ENCODE assay signal across 27 mouse cellular contexts in the genomic region with DNA sequence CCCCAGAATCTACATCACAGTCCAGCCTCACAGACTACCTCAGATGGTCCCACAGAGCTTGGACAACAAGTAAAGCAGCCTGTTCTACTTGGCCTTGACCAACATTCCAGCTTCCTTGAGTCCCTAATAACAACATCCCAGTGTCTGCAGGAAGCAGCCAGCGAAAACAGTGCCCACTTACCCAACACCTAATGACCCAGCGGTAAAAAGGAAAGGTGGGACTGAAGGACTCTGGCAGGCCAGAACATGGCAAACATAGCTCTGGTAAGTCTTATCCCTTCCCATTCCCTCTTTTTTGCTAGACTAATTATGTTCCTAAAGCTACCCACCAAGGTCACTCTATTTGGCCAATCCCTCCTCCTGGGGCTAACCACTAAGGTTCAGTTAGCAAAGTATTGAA. TPM values are rescaled to one million over a fixed set of nuclear protein-coding genes. Genes with fewer than 3 reads are reported as not detected.
DNase-seq lines count a peak whose midpoint lies in the region; ATAC-seq and TF ChIP-seq lines count a peak whose summit lies in the region.
"Had no signal": no experiment of that assay in that cellular context is flagged by ENCODE, and none has a peak within 500 bp of the region (broad histone marks: within the 10 kb centered on the region; RNA-seq: fewer than 3 reads in every experiment).

No protein-coding gene starts in this region.

- ATAC-seq in midbrain, embryonic 13.5 days, result no peak
- ATAC-seq: forebrain, embryonic 13.5 days; forebrain, embryonic 15.5 days had no signal

- no peak for TF ChIP-seq POLR2A in small intestine, adult 2 months (IDR thresholded peaks at IDR 0.05; ENCODE audit: low read depth, low read length)

- WGBS in heart, embryonic 10.5 days, result 77% methylated on average over 2 of the region's 2 CpGs
- 88% methylated on average over 2 of the region's 2 CpGs for WGBS in midbrain, embryonic 10.5 days
- 87% methylated on average over 2 of the region's 2 CpGs for WGBS in midbrain, embryonic 13.5 days
- 90% methylated on average over 2 of the region's 2 CpGs for WGBS in small intestine, adult 2 months

- H3K4me2 ChIP-seq in midbrain, embryonic 13.5 days (replicated peaks), result no peak overlapping the region
- H3K4me2 ChIP-seq: embryonic facial prominence, embryonic 13.5 days; embryonic facial prominence, embryonic 15.5 days; forebrain, embryonic 13.5 days; forebrain, embryonic 15.5 days had no signal

- no peaks in the 10 kb centered on the region for H3K9me3 ChIP-seq in heart, embryonic 10.5 days
- no peaks in the 10 kb centered on the region for H3K9me3 ChIP-seq in midbrain, embryonic 10.5 days (replicated peaks)
- no peaks in the 10 kb centered on the region for H3K9me3 ChIP-seq in midbrain, embryonic 13.5 days
- H3K9me3 ChIP-seq: embryonic facial prominence, embryonic 13.5 days; embryonic facial prominence, embryonic 15.5 days; forebrain, embryonic 13.5 days; forebrain, embryonic 15.5 days had no signal

- H3K27ac ChIP-seq in heart, embryonic 10.5 days, result no peak overlapping the region
- peak overlapping the region; percentile 65; the same call in 1 of the 2 replicates for H3K27ac ChIP-seq in midbrain, embryonic 10.5 days (replicated peaks)
- H3K27ac ChIP-seq in midbrain, embryonic 13.5 days, result no peak overlapping the region
- peak overlapping the region; percentile 40; the same call in 1 of the 2 replicates for H3K27ac ChIP-seq in small intestine, adult 2 months (ENCODE audit: insufficient read depth, low read depth, low read length)
- H3K27ac ChIP-seq: embryonic facial prominence, embryonic 13.5 days; embryonic facial prominence, embryonic 15.5 days; forebrain, embryonic 13.5 days; forebrain, embryonic 15.5 days had no signal

- no peak overlapping the region for H3K4me3 ChIP-seq in heart, embryonic 10.5 days
- H3K4me3 ChIP-seq in midbrain, embryonic 10.5 days, result no peak overlapping the region
- H3K4me3 ChIP-seq in midbrain, embryonic 13.5 days (replicated peaks), result no peak overlapping the region
- no peak overlapping the region for H3K4me3 ChIP-seq in small intestine, adult 2 months (ENCODE audit: low read depth, low read length)
- H3K4me3 ChIP-seq: embryonic facial prominence, embryonic 13.5 days; embryonic facial prominence, embryonic 15.5 days; erythroblast, embryonic 14.5 days; forebrain, embryonic 13.5 days; forebrain, embryonic 15.5 days had no signal

- 0 out of 2 replicates have a peak, but pooled peaks cover 2% of the 10 kb centered on the region for H3K4me1 ChIP-seq in heart, embryonic 10.5 days
- peaks cover 21% of the 10 kb centered on the region for H3K4me1 ChIP-seq in midbrain, embryonic 10.5 days
- no peaks in the 10 kb centered on the region for H3K4me1 ChIP-seq in midbrain, embryonic 13.5 days (replicated peaks)
- H3K4me1 ChIP-seq in small intestine, adult 2 months (ENCODE audit: control insufficient read depth, insufficient read depth, insufficient read length, low read length), result peaks cover 10% of the 10 kb centered on the region; the same call in 1 of the 2 replicates
- H3K4me1 ChIP-seq: embryonic facial prominence, embryonic 13.5 days; embryonic facial prominence, embryonic 15.5 days; forebrain, embryonic 13.5 days; forebrain, embryonic 15.5 days had no signal

- H3K36me3 ChIP-seq in heart, embryonic 10.5 days, result no peaks in the 10 kb centered on the region
- no peaks in the 10 kb centered on the region for H3K36me3 ChIP-seq in midbrain, embryonic 10.5 days
- H3K36me3 ChIP-seq in midbrain, embryonic 13.5 days, result no peaks in the 10 kb centered on the region
- H3K36me3 ChIP-seq in small intestine, adult 2 months (ENCODE audit: control insufficient read depth, insufficient read depth, low read length), result no peaks in the 10 kb centered on the region
- H3K36me3 ChIP-seq: embryonic facial prominence, embryonic 13.5 days; embryonic facial prominence, embryonic 15.5 days; forebrain, embryonic 15.5 days had no signal

- peak; percentile 53 for DNase-seq in heart, adult 11 months
- no peak for DNase-seq in heart, embryonic 10.5 days (ENCODE audit: low spot score)
- no peak for DNase-seq in midbrain, embryonic 10.5 days (ENCODE audit: low spot score)
- no peak for DNase-seq in gastrocnemius, postnatal 10 days
- DNase-seq: adrenal gland, adult 2 months; adrenal gland, postnatal 10 days; adrenal gland, postnatal 25 days; cerebellum, adult 11 months; cerebellum, adult 18-20 months; cerebellum, adult 8-10 months; cerebellum, adult 9-11 months; cerebellum, postnatal 14 days; cerebellum, postnatal 36 days; embryo, embryonic 11 days had no signal

- no peak overlapping the region for H3K9ac ChIP-seq in midbrain, embryonic 13.5 days (replicated peaks)
- H3K9ac ChIP-seq: embryonic facial prominence, embryonic 13.5 days; embryonic facial prominence, embryonic 15.5 days; forebrain, embryonic 13.5 days; forebrain, embryonic 15.5 days had no signal

- peaks cover 12% of the 10 kb centered on the region; the same call in 1 of the 2 replicates for H3K27me3 ChIP-seq in heart, embryonic 10.5 days (ENCODE audit: insufficient read depth, poor library complexity, severe bottlenecking)
- no peaks in the 10 kb centered on the region for H3K27me3 ChIP-seq in midbrain, embryonic 10.5 days (ENCODE audit: low read depth, poor library complexity, severe bottlenecking)
- no peaks in the 10 kb centered on the region for H3K27me3 ChIP-seq in midbrain, embryonic 13.5 days
- H3K27me3 ChIP-seq in small intestine, adult 2 months (ENCODE audit: control insufficient read depth, insufficient read depth, low read length), result no peaks in the 10 kb centered on the region
- H3K27me3 ChIP-seq: embryonic facial prominence, embryonic 13.5 days; embryonic facial prominence, embryonic 15.5 days; forebrain, embryonic 13.5 days; forebrain, embryonic 15.5 days had no signal

- TF ChIP-seq CTCF in small intestine, adult 2 months (IDR thresholded peaks at IDR 0.05; ENCODE audit: extremely low read depth, insufficient read length, insufficient replicate concordance, low read depth, low read length), result no peak

RNA-seq across cellular contexts. Expression of gene Ccl22, which starts 8.6 kb away (rescaled TPM):
- polyA plus RNA-seq in heart, embryonic 10.5 days (2016; fragmentation: Nextera tagmentation; extraction: Ambion mirVana), result not detected in 2 replicates
- polyA plus RNA-seq in midbrain, embryonic 10.5 days (2016; fragmentation: Nextera tagmentation; extraction: Ambion mirVana), result not detected in 2 replicates
- polyA plus RNA-seq in midbrain, embryonic 13.5 days (2015; fragmentation: Nextera tagmentation; extraction: Ambion mirVana), result not detected in 2 replicates
- polyA plus RNA-seq in small intestine, adult 2 months (2012; rRNA removed), result 4.2 and 6.5 TPM in 2 replicates
- not detected for total RNA-seq in gastrocnemius, postnatal 10 days (2021)
- total RNA-seq: adrenal gland, adult 2 months; adrenal gland, postnatal 25 days; common myeloid progenitor, adult 5-6 weeks; MEL had no signal
- polyA plus RNA-seq: C2C12; embryonic facial prominence, embryonic 11.5 days; embryonic facial prominence, embryonic 13.5 days; embryonic facial prominence, embryonic 15.5 days; forebrain, embryonic 11.5 days; forebrain, embryonic 13.5 days; forebrain, embryonic 15.5 days had no signal

RNA-seq across cellular contexts. Expression of gene Cx3cl1, which starts 17.8 kb away (rescaled TPM):
- polyA plus RNA-seq in heart, embryonic 10.5 days (2016; fragmentation: Nextera tagmentation; extraction: Ambion mirVana), result 6.2 and 11.0 TPM in 2 replicates
- polyA plus RNA-seq in midbrain, embryonic 10.5 days (2016; fragmentation: Nextera tagmentation; extraction: Ambion mirVana), result 13.6 and 14.3 TPM in 2 replicates
- polyA plus RNA-seq in midbrain, embryonic 13.5 days (2015; fragmentation: Nextera tagmentation; extraction: Ambion mirVana), result 14.2 and 14.5 TPM in 2 replicates
- 55.9 and 160 TPM in 2 replicates for polyA plus RNA-seq in small intestine, adult 2 months (2012; rRNA removed)
- 1 to 10 TPM; 1.2 to 2.4 TPM for total RNA-seq in gastrocnemius, postnatal 10 days (2021)
- total RNA-seq: common myeloid progenitor, adult 5-6 weeks; MEL had no signal

RNA-seq across cellular contexts. Expression of gene Ccl17, which starts 56.2 kb away (rescaled TPM):
- polyA plus RNA-seq in heart, embryonic 10.5 days (2016; fragmentation: Nextera tagmentation; extraction: Ambion mirVana), result 0.57 and 0.63 TPM in 2 replicates
- not detected in 2 replicates for polyA plus RNA-seq in midbrain, embryonic 10.5 days (2016; fragmentation: Nextera tagmentation; extraction: Ambion mirVana)
- polyA plus RNA-seq in midbrain, embryonic 13.5 days (2015; fragmentation: Nextera tagmentation; extraction: Ambion mirVana), result 0.46 TPM in 1 of 2 replicates, not detected in the other
- polyA plus RNA-seq in small intestine, adult 2 months (2012; rRNA removed), result 0.62 and 0.94 TPM in 2 replicates
- not detected for total RNA-seq in gastrocnemius, postnatal 10 days (2021)
- total RNA-seq: MEL had no signal
- polyA plus RNA-seq: adrenal gland, adult 2 months; brain, embryonic 14.5 days; embryonic facial prominence, embryonic 11.5 days; embryonic facial prominence, embryonic 13.5 days; embryonic facial prominence, embryonic 15.5 days; erythroblast, embryonic 14.5 days; forebrain, embryonic 11.5 days; forebrain, embryonic 13.5 days had no signal

RNA-seq across cellular contexts. Expression of gene Pllp, which starts 57.9 kb away (rescaled TPM):
- 0.20 and 1.1 TPM in 2 replicates for polyA plus RNA-seq in heart, embryonic 10.5 days (2016; fragmentation: Nextera tagmentation; extraction: Ambion mirVana)
- polyA plus RNA-seq in midbrain, embryonic 10.5 days (2016; fragmentation: Nextera tagmentation; extraction: Ambion mirVana), result 0.34 and 0.36 TPM in 2 replicates
- polyA plus RNA-seq in midbrain, embryonic 13.5 days (2015; fragmentation: Nextera tagmentation; extraction: Ambion mirVana), result 0.21 and 0.43 TPM in 2 replicates
- 50.9 and 84.3 TPM in 2 replicates for polyA plus RNA-seq in small intestine, adult 2 months (2012; rRNA removed)
- total RNA-seq in gastrocnemius, postnatal 10 days (2021), result 10 to 100 TPM in 1 of 2 experiments, 1 to 10 TPM in 1; 7.1 to 11.7 TPM
- total RNA-seq: common myeloid progenitor, adult 5-6 weeks; MEL had no signal
- polyA plus RNA-seq: erythroblast, embryonic 14.5 days had no signal

Comparison
In these comparisons a context has a peak if more than half of its experiments do, and no peak if none do; other contexts are left out.
1. H3K27ac ChIP-seq: peak in midbrain, embryonic 10.5 days (single experiment) and small intestine, adult 2 months (single experiment); none in heart, embryonic 10.5 days (single experiment) and midbrain, embryonic 13.5 days (single experiment).